Mouse (Mus musculus) midbrain, embryonic 10.5 days (tissue): Measurements from ENCODE around the gene Foxd3. TPM values are rescaled to one million over a fixed set of nuclear protein-coding genes. Genes with fewer than 3 reads are reported as not detected.
"Not testable (repeated sequence)": the region's sequence is repeated elsewhere in the genome, so short reads cannot be mapped to it uniquely, and the experiment has no call there.

Experiments used
- DNase-seq: peaks from one replicate; pipeline ENCODE4 v3.0.0-alpha.2; 2017; ENCODE audit warnings: low spot score
- H3K27ac ChIP-seq: fragments of 300-500 bp; sonication (generic); replicated peaks from 2 replicates; pipeline ENCODE4 v1.5.1; 2016; ENCODE audit warnings: mild to moderate bottlenecking
- H3K27me3 ChIP-seq: fragments of 300-500 bp; sonication (generic); 2 replicates; pipeline ENCODE4 v1.6.1; 2016; ENCODE audit warnings: low read depth, mild to moderate bottlenecking; ENCODE audit not compliant: poor library complexity, severe bottlenecking
- H3K36me3 ChIP-seq: fragments of 300-500 bp; sonication (generic); 2 replicates; pipeline ENCODE4 v1.6.1; 2016; ENCODE audit warnings: mild to moderate bottlenecking, moderate library complexity
- H3K4me1 ChIP-seq: fragments of 300-500 bp; sonication (generic); 2 replicates; pipeline ENCODE4 v1.6.1; 2016
- H3K4me3 ChIP-seq: fragments of 300-500 bp; sonication (generic); 2 replicates; pipeline ENCODE4 v1.5.1; 2016; ENCODE audit warnings: mild to moderate bottlenecking, moderate library complexity
- H3K9me3 ChIP-seq: fragments of 300-500 bp; sonication (generic); replicated peaks from 2 replicates; pipeline ENCODE4 v1.6.1; 2016; ENCODE audit warnings: mild to moderate bottlenecking
- WGBS: fragments of 180-500 bp; shearing (Covaris S2); methylation state at CpG from one replicate; pipeline ENCODE4 v1.1.7; 2016; 5-methylcytosine and 5-hydroxymethylcytosine counted together
- polyA plus RNA-seq: library from polyadenylated mRNA; unstranded; fragments of >200 nt; fragmentation: Nextera tagmentation; extraction: Ambion mirVana; gene quantifications from 2 replicates; pipeline ENCODE4 v1.2.1, GENCODE M21; 2016

Foxd3 gene
- polyA plus RNA-seq = 0.05 and 0.23 TPM in 2 replicates

- H3K27me3 ChIP-seq = peaks cover 100% of the 10 kb centered on the region
- peak within 1 kb of the TSS; percentile 43 for H3K4me3 ChIP-seq
- no peaks in the 10 kb centered on the region for H3K9me3 ChIP-seq
- H3K4me1 ChIP-seq = peaks cover 39% of the 10 kb centered on the region
- no peak within 1 kb of the TSS for H3K27ac ChIP-seq
- peak; percentile 56 for DNase-seq
- H3K36me3 ChIP-seq = no peaks in the 10 kb centered on the region
- WGBS = under 1% methylated on average over 60 of the region's 62 CpGs
These were observed at the start of gene Foxd3 for GRCm38 (mm10) chr4:99655937-99656604. TSS of gene Foxd3 (plus strand) at chr4:99656299.

GRCm38 (mm10) chr4:99612156-99612555 lies 43.9 kb upstream of the Foxd3 start:
- DNase-seq = no peak
- no peak overlapping the region for H3K4me3 ChIP-seq
- H3K27me3 ChIP-seq = 0 out of 2 replicates have a peak, but pooled peaks cover 5% of the 10 kb centered on the region
- H3K27ac ChIP-seq = no peak overlapping the region
- 90% methylated on average over 10 of the region's 10 CpGs for WGBS
- no peaks in the 10 kb centered on the region for H3K9me3 ChIP-seq
- no peaks in the 10 kb centered on the region for H3K36me3 ChIP-seq
- H3K4me1 ChIP-seq = no peaks in the 10 kb centered on the region

GRCm38 (mm10) chr4:99612609-99613350 lies 43.3 kb upstream of the Foxd3 start:
- H3K9me3 ChIP-seq = no peaks in the 10 kb centered on the region
- H3K27me3 ChIP-seq = 0 out of 2 replicates have a peak, but pooled peaks cover 5% of the 10 kb centered on the region
- H3K4me3 ChIP-seq = no peak overlapping the region
- H3K27ac ChIP-seq = no peak overlapping the region
- WGBS = 86% methylated on average over 12 of the region's 12 CpGs
- DNase-seq = no peak
- no peaks in the 10 kb centered on the region for H3K36me3 ChIP-seq
- H3K4me1 ChIP-seq = no peaks in the 10 kb centered on the region

GRCm38 (mm10) chr4:99626047-99626844 lies 29.9 kb upstream of the Foxd3 start:
- Histone ChIP-seq H3K4me1 (peaks cover 12% of the 10 kb centered on the region), H3K27me3 (peaks cover 46% of the 10 kb centered on the region), H3K9me3 (no peaks in the 10 kb centered on the region), H3K27ac (no peak overlapping the region), H3K36me3 (no peaks in the 10 kb centered on the region), H3K4me3 (peak overlapping the region; percentile 35)
- no peak for DNase-seq
- 8% methylated on average over 23 of the region's 24 CpGs for WGBS

- no peaks in the 10 kb centered on the region for H3K36me3 ChIP-seq
- no peak for DNase-seq
These were observed 29.0 kb upstream of the Foxd3 start for GRCm38 (mm10) chr4:99627057-99627456.

GRCm38 (mm10) chr4:99636038-99636437 lies 20.1 kb upstream of the Foxd3 start:
- H3K4me1 ChIP-seq = no peaks in the 10 kb centered on the region
- 86% methylated on average over 4 of the region's 4 CpGs for WGBS
- H3K27me3 ChIP-seq = peaks cover 15% of the 10 kb centered on the region; the same call in 1 of the 2 replicates
- no peaks in the 10 kb centered on the region for H3K36me3 ChIP-seq
- no peak overlapping the region for H3K27ac ChIP-seq
- no peak overlapping the region for H3K4me3 ChIP-seq
- DNase-seq = no peak
- no peaks in the 10 kb centered on the region for H3K9me3 ChIP-seq

More at GRCm38 (mm10) chr4:99627057-99627456, 29.0 kb upstream of the Foxd3 start:
- Histone ChIP-seq H3K27ac (no peak overlapping the region), H3K9me3 (no peaks in the 10 kb centered on the region), H3K27me3 (peaks cover 46% of the 10 kb centered on the region), H3K4me1 (peaks cover 12% of the 10 kb centered on the region), H3K4me3 (no peak overlapping the region)
- 58% methylated on average over 13 of the region's 13 CpGs for WGBS

- Histone ChIP-seq H3K27ac (no peak overlapping the region), H3K36me3 (no peaks in the 10 kb centered on the region), H3K4me3 (no peak overlapping the region), H3K4me1 (no peaks in the 10 kb centered on the region), H3K9me3 (no peaks in the 10 kb centered on the region), H3K27me3 (peaks cover 21% of the 10 kb centered on the region; the same call in 1 of the 2 replicates)
- WGBS = 89% methylated on average over 4 of the region's 4 CpGs
- no peak for DNase-seq
These were observed 19.4 kb upstream of the Foxd3 start for GRCm38 (mm10) chr4:99636711-99637110.

- H3K36me3 ChIP-seq, H3K4me1 ChIP-seq, H3K4me3 ChIP-seq, DNase-seq, H3K27ac ChIP-seq, H3K9me3 ChIP-seq: not testable (repeated sequence)
- WGBS = 98% methylated on average over 5 of the region's 5 CpGs
- H3K27me3 ChIP-seq = peaks cover 60% of the 10 kb centered on the region
These were observed 15.5 kb upstream of the Foxd3 start for GRCm38 (mm10) chr4:99640619-99641018.

- H3K27ac ChIP-seq = no peak overlapping the region
- 0 out of 2 replicates have a peak, but pooled peaks cover 5% of the 10 kb centered on the region for H3K4me1 ChIP-seq
- H3K27me3 ChIP-seq = peaks cover 73% of the 10 kb centered on the region
- DNase-seq = no peak
- 29% methylated on average over 3 of the region's 3 CpGs for WGBS
- H3K36me3 ChIP-seq = no peaks in the 10 kb centered on the region
- no peaks in the 10 kb centered on the region for H3K9me3 ChIP-seq
- H3K4me3 ChIP-seq = no peak overlapping the region
These were observed 14.2 kb upstream of the Foxd3 start for GRCm38 (mm10) chr4:99641920-99642319.

GRCm38 (mm10) chr4:99645560-99645959 lies 10.5 kb upstream of the Foxd3 start:
- H3K27me3 ChIP-seq = peaks cover 96% of the 10 kb centered on the region
- no peaks in the 10 kb centered on the region for H3K36me3 ChIP-seq
- peaks cover 10% of the 10 kb centered on the region; the same call in 1 of the 2 replicates for H3K4me1 ChIP-seq
- no peaks in the 10 kb centered on the region for H3K9me3 ChIP-seq
- no peak overlapping the region for H3K4me3 ChIP-seq
- H3K27ac ChIP-seq = no peak overlapping the region
- WGBS = 86% methylated on average over 4 of the region's 4 CpGs
- no peak for DNase-seq

- Histone ChIP-seq H3K27me3 (peaks cover 99% of the 10 kb centered on the region), H3K4me1 (peaks cover 27% of the 10 kb centered on the region), H3K36me3 (no peaks in the 10 kb centered on the region), H3K4me3 (peak overlapping the region; percentile 38; the same call in 1 of the 2 replicates), H3K27ac (no peak overlapping the region), H3K9me3 (no peaks in the 10 kb centered on the region)
- no peak for DNase-seq
- 3% methylated on average over 44 of the region's 44 CpGs for WGBS
These were observed 5.8 kb upstream of the Foxd3 start for GRCm38 (mm10) chr4:99650088-99650944.
